Mouse (Mus musculus) neural tube, embryonic 10.5 days (tissue): ENCODE data around the gene C8a.

ENCODE experiments used
- DNase-seq: peaks from one replicate; pipeline ENCODE4 v3.0.0-alpha.2; 2017; ENCODE audit warnings: low spot score; ENCODE audit errors: extremely low spot score

The C8a gene

GRCm38 (mm10) chr4:104876323-104876722 lies at the start of gene C8a:
Gene C8a, minus strand, starts transcription at chr4:104876398.
- no peak for DNase-seq

- no peak for DNase-seq
These were observed 49.2 kb upstream of the C8a start for GRCm38 (mm10) chr4:104925383-104925782.

GRCm38 (mm10) chr4:104918017-104918416 lies 41.8 kb upstream of the C8a start:
- no peak for DNase-seq

DNA sequence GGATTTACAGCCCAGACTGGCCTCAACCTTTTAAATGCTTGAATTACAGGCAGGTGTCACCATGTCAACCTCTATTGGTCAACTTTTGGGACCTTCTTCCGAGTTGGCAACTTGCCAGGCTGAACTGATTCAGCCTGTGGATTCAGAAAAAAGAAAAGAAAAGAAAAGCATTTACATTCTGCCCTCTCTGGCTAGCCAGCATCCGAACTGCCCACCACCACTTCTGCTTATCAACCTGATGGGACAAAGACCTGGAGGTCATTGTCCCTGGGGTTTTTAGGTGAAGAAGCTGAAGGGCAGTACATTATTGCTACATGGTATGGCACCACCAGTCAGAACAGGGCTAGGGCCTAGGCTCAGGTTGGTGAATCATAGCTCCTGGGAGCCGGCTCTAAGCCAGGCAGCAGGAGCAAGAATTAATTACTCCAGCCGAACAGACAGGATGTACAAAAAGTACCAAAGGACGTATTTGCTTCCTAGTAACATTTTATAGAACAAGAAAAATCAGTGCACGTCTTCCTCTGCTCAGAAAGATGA lies 38.6 kb upstream of the C8a start:
- DNase-seq, result no peak

DNA sequence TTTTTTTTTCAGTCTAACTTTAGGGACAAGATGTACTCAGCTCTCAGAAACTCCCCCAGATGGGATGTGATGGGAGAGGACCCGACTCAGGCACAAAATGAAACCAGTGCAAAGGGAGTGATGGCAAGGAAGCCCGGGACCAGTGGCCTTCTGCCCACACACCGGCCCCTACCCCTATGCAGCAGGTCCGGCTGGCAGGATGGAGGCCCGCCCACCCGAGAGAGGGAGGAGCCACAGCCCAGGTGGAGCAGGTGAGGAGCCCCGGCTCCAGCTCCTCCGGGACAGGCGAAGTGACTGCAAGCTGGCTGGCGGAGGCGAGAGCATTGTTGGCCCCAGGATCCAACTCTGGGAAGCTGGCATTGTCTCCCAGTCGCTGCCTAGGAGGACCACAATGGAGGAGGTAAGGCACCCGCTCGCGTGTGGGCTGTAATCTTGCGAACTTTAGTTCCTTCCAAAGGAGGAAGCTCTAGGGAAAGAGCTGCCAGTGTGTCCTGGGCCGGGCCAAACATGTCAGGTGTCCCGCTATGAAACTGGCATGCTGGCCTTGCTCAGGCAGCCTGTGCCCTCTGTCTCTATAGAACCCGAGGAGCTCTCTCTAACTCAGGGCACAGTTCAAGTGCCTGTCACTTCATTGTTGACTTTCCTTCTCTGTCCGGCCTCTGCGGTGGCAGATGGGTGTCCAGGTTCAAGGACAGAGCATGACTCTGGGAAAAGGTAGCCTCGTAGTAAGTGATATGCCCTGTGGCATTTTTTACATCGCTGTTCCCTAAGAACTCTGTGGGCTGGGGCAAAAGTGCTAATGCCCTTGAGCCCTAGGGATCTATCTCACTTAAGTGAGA lies 37.3 kb upstream of the C8a start, which contains the start of gene Fyb2:
TSS of gene Fyb2 (plus strand) at position 166 of the 839 bp plus-strand sequence.
- no peak for DNase-seq

- peak; percentile 79 for DNase-seq
These were observed 35.5 kb upstream of the C8a start for GRCm38 (mm10) chr4:104911685-104912084.

GRCm38 (mm10) chr4:104905049-104905448 lies 28.9 kb upstream of the C8a start:
- no peak for DNase-seq

DNA sequence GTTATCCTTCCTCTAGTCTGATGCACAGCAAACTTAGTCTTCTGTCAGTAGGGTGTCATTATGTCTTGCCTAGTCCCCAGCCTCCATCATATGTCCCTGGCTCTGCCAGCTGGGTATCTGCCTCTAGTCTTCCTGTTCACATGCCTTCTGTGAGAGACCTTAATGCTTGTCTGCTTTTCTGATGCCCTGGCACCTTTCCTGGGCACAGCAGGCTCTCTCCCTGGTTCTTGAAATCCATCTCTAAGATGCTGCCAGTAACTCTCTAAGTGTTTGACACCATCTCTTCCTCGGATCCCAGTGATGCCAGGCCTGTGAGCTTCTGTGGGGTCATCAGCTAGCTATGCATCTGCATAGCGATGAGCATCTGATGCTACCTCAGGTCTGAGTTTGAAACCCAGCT lies 26.6 kb upstream of the C8a start:
- DNase-seq, result no peak

- peak; percentile 32 for DNase-seq
These were observed 18.0 kb upstream of the C8a start for GRCm38 (mm10) chr4:104894004-104894734.

DNA sequence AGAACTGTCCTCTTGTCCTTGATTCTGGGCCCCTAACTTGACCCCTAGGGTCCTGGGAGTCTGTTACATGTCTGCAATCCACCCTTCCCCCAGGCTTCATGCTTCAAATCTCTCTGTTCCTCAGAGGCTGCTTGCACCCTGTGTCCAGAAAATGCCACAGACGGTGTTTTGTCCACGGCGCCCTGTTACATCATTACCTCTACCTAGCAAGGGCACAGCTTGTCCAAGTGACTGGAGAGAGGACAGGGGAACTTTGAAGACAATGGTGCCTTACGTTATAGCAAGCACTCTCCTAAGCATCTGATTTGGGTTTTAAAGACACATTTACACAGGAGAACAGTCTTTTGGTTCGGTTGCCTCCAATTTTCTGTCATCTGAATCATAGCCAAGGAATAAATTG lies 17.4 kb upstream of the C8a start:
- no peak for DNase-seq

DNA sequence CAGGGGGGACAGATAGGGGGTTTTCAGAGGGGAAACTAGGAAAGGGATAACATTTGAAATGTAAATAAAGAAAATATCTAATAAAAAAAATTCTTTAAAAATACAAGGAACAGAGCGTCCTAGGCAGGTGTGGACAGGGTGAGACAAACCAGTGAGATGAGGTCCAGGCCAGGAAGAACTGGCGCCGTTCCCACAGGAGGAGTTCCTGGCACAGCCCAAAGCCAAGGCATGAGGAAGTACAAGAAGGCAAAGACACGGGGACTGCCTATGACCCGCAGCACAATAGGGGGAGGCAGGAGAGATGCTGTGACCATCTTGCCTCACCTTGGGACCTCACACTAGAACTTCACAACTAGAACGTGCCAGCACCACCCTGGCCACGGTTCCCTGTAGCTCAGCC lies 15.5 kb upstream of the C8a start:
- DNase-seq, result no peak

DNA sequence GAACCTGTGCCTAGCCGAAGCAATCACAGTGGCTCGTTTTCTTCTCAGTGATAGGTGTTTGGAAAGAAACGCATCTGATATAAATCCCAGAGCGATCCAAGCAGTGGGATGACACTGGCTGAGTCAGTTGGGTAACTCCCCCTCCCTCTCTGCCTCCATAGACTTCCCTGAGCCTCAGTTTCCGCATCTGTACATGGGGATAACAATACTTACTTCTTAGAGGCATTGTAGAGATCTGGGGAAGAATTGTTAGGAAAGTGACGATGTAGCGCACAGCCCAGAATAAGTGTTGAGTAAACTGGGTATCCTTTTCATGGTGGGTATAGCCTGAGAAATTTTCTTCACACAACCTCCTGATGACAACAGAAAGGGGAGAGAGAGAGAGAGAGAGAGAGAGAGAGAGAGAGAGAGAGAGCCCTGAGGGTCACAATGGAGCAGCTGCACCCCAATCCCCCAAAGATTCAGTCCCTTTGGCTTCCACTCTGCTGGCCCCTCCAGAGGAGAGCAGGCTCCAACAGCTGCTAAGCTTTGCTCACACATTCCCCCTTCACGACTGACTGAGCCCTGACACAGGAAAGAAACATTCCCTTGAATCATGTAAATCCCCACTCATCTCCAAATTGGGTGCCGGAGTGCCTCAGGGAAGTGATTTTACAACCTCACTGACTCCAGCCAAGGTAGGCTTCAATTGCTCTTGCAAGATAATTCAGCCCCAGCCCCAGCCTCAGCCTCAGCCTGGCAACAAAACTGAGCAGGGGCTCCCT lies 12.5 kb upstream of the C8a start:
- DNase-seq, result no peak

- DNase-seq, result no peak
These were observed 11.3 kb upstream of the C8a start for GRCm38 (mm10) chr4:104887486-104887885.

DNA sequence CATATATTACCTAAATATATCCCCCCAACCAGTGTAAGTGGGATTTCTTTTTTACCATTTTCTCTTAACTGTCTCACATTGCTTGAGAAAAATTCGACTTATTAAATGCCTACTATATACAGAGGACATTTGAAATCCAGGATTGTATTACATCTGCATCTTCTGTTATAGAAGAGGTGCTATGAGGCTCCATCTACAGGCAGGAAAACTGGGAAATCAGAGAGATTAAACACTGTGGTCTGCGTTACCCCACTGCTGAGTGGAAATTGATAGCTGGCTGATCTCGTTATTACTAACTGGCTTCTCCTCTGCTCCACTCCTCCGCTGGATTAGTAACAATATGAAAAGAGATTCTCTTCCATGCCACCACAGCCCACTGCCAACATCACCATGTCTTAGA lies 366 bp downstream of the C8a start:
- DNase-seq, result no peak

- no peak for DNase-seq
These were observed 6.0 kb downstream of the C8a start for GRCm38 (mm10) chr4:104870196-104870595.

DNA sequence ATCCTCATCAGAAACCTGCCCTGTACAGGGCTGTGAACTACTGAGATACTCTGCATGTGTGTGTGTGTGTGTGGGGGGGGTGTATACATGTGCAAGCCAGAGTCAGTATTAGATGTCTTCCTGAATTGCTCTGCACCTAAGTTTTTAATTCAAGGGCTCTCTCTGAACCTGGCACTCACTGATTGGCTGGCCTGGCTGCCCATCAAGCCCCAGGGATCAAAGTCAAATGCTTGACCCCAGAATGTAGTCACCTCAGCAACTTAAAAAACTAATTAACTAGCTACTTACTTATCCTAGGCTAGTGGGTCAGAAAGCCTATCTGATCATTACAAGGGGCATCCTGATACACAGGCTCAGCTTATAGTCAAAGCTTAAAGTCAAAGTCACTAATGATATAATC lies 6.6 kb downstream of the C8a start:
- no peak for DNase-seq

DNA sequence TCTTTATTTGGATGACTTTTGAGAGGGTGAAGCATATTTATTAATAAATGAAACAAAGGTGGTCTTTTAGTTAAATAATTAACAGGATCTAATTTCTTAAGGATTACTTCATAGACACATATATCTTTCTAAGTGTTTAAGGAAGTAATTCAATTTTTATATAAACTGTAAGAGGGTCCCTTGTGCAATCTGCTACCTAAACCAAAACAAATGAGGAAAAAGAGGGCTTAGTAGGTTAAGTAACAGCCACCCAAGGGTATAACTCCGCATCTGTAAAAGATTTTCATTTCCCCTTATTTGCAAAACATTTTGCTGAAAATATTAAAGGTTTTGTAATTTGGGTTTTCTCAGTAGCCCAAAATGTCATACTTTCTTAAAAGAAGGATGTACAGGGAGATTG lies 11.8 kb downstream of the C8a start:
- DNase-seq, result no peak

DNA sequence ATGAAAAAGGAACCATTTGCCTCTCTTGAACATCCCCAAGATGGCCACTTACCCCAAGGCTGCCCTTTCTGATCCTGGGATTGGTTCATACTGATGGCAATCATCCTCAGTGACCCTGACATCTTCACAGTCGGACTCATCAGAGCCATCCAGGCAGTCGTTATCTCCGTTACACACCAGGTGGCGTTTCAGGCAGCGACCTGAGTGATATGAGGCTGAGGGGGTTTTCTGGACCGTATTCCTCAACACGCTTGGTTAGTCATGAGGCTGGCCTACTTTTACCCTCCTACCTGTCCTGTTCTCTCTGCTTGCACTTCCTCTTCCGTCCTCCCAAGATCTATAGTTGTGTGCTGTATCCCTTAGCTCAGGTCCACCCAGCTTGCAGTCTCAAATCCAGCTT lies 15.0 kb downstream of the C8a start:
- no peak for DNase-seq

- DNase-seq, result no peak
These were observed 18.4 kb downstream of the C8a start for GRCm38 (mm10) chr4:104857823-104858222.

DNA sequence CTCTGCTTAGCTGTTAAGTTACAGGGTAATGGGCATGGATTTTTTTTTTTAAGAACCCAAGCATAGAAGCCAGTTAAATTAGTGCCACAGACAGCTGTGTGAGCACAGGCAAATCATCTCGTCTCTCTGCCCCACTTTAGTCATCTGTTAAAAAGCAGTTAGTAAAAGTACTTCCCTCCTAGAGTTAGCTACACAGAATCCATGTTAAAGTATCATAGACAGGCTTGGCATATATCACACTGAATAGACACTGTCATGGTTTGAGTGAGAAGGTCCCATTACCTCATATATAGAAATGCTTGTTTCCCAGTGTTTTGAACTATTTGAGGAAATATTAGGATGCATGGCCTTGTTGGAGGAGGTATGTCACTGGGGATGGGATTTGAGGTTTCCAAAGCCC lies 19.2 kb downstream of the C8a start, which contains the start of gene Gm17662:
TSS of gene Gm17662 (plus strand) at position 301 of the 400 bp plus-strand sequence.
- DNase-seq, result no peak

DNA sequence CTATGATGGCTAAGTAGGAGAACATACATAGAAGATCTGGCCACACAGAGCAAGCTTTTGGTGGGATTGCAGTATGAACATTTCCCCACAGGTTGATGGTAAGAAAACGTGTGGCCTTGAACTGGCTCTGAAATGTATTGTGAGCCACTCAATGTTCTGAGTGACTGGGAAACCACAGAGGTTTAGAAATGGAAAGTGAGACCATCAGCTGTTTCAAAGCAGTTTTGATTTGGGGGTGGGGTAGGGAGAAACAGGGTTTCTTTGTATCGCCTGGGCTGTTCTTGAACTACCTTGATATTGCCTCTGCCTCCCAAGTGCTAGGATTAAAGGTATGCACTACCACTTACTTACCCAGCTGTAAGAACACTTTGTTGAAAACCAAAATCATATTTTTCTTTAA lies 21.0 kb downstream of the C8a start:
- DNase-seq, result no peak

DNA sequence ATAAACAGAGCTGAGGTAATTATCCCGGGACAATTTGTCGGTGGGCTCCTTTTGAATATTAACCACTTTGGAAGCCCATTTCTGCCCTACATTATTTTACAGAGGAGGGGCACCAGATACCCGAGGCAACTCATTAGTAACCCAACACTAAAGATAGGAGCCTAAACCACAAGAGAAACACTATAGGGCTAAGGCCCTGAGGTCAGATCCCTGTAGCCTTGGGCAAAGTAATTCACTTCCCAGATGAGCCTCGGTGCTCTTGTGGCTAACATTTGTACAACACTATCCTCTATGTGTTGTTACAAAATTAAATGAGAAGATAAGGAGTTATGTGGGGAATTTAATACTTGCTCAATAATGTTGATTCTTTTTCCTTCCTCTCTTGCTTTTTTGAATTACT lies 32.7 kb downstream of the C8a start:
- no peak for DNase-seq
